Mouse (Mus musculus): Measurements from ENCODE around the gene Arel1. TPM values are rescaled to one million over a fixed set of nuclear protein-coding genes. Genes with fewer than 3 reads are reported as not detected.

Arel1 gene
- polyA plus RNA-seq, 1 experiment from 2014 or later: 10.8 TPM

GRCm38 (mm10) chr12:84912652-84913104 is 58.0 kb downstream of the Arel1 start:
- WGBS: 88% methylated on average over 4 of the region's 4 CpGs
- H3K9me3 ChIP-seq: no peaks in the 10 kb centered on the region
- no peaks in the 10 kb centered on the region for H3K27me3 ChIP-seq (ENCODE audit: insufficient read depth, poor library complexity, severe bottlenecking)
- no peak overlapping the region for H3K4me3 ChIP-seq
- no peak for DNase-seq (ENCODE audit: low spot score)
- H3K4me1 ChIP-seq: peaks cover 6% of the 10 kb centered on the region
- peaks cover 16% of the 10 kb centered on the region for H3K36me3 ChIP-seq
- H3K27ac ChIP-seq: no peak overlapping the region

- Histone ChIP-seq H3K4me1 (peaks cover 15% of the 10 kb centered on the region), H3K4me3 (no peak overlapping the region), H3K27ac (no peak overlapping the region), H3K27me3 (ENCODE audit: insufficient read depth, poor library complexity, severe bottlenecking) (no peaks in the 10 kb centered on the region), H3K9me3 (no peaks in the 10 kb centered on the region), H3K36me3 (peaks cover 9% of the 10 kb centered on the region; the same call in 1 of the 2 replicates)
- DNase-seq (ENCODE audit: low spot score): no peak
- 86% methylated on average over 2 of the region's 2 CpGs for WGBS
Observed at GRCm38 (mm10) chr12:84911640-84912039, 59.1 kb downstream of the Arel1 start.

GRCm38 (mm10) chr12:84910066-84910465 is 60.6 kb downstream of the Arel1 start:
- H3K27me3 ChIP-seq (ENCODE audit: insufficient read depth, poor library complexity, severe bottlenecking): no peaks in the 10 kb centered on the region
- H3K4me3 ChIP-seq: no peak overlapping the region
- no peaks in the 10 kb centered on the region for H3K36me3 ChIP-seq
- H3K27ac ChIP-seq: no peak overlapping the region
- WGBS: 89% methylated on average over 4 of the region's 4 CpGs
- peaks cover 15% of the 10 kb centered on the region for H3K4me1 ChIP-seq
- no peak for DNase-seq (ENCODE audit: low spot score)
- no peaks in the 10 kb centered on the region for H3K9me3 ChIP-seq

GRCm38 (mm10) chr12:84907627-84908480 is 62.8 kb downstream of the Arel1 start:
- H3K9me3 ChIP-seq: no peaks in the 10 kb centered on the region
- peaks cover 15% of the 10 kb centered on the region for H3K4me1 ChIP-seq
- WGBS: 58% methylated on average over 10 of the region's 10 CpGs
- H3K27me3 ChIP-seq (ENCODE audit: insufficient read depth, poor library complexity, severe bottlenecking): no peaks in the 10 kb centered on the region
- H3K27ac ChIP-seq: peak overlapping the region; percentile 56
- no peak overlapping the region for H3K4me3 ChIP-seq
- no peaks in the 10 kb centered on the region for H3K36me3 ChIP-seq
- no peak for DNase-seq (ENCODE audit: low spot score)

GRCm38 (mm10) chr12:84907024-84907626 is 63.6 kb downstream of the Arel1 start:
- Histone ChIP-seq H3K27me3 (ENCODE audit: insufficient read depth, poor library complexity, severe bottlenecking) (no peaks in the 10 kb centered on the region), H3K27ac (peak overlapping the region; percentile 56), H3K36me3 (no peaks in the 10 kb centered on the region), H3K4me3 (no peak overlapping the region), H3K9me3 (no peaks in the 10 kb centered on the region), H3K4me1 (peaks cover 15% of the 10 kb centered on the region)
- WGBS: 78% methylated on average over 12 of the region's 12 CpGs
- no peak for DNase-seq (ENCODE audit: low spot score)

- 79% methylated on average over 7 of the region's 7 CpGs for WGBS
- H3K4me3 ChIP-seq: no peak overlapping the region
Observed at GRCm38 (mm10) chr12:84904399-84904798, 66.3 kb downstream of the Arel1 start.

GRCm38 (mm10) chr12:84900317-84900716 is 70.4 kb downstream of the Arel1 start:
- H3K36me3 ChIP-seq: no peaks in the 10 kb centered on the region
- 77% methylated on average over 7 of the region's 7 CpGs for WGBS
- H3K27me3 ChIP-seq (ENCODE audit: insufficient read depth, poor library complexity, severe bottlenecking): no peaks in the 10 kb centered on the region; the same call in 1 of the 2 replicates
- no peak overlapping the region for H3K27ac ChIP-seq
- no peak overlapping the region for H3K4me3 ChIP-seq
- H3K9me3 ChIP-seq: no peaks in the 10 kb centered on the region
- DNase-seq (ENCODE audit: low spot score): no peak
- peaks cover 20% of the 10 kb centered on the region for H3K4me1 ChIP-seq

More at GRCm38 (mm10) chr12:84904399-84904798, 66.3 kb downstream of the Arel1 start:
- Histone ChIP-seq H3K36me3 (no peaks in the 10 kb centered on the region), H3K27ac (no peak overlapping the region), H3K4me1 (peaks cover 15% of the 10 kb centered on the region), H3K9me3 (no peaks in the 10 kb centered on the region), H3K27me3 (ENCODE audit: insufficient read depth, poor library complexity, severe bottlenecking) (no peaks in the 10 kb centered on the region; the same call in 1 of the 2 replicates)
- no peak for DNase-seq (ENCODE audit: low spot score)

- 63% methylated on average over 5 of the region's 5 CpGs for WGBS
- DNase-seq (ENCODE audit: low spot score): no peak
Observed at GRCm38 (mm10) chr12:84897322-84897721, 73.4 kb downstream of the Arel1 start.

GRCm38 (mm10) chr12:84896235-84896634 is 74.5 kb downstream of the Arel1 start:
- H3K4me3 ChIP-seq: no peak overlapping the region
- WGBS: 52% methylated on average over 6 of the region's 6 CpGs
- peaks cover under 1% of the 10 kb centered on the region; the same call in 1 of the 2 replicates for H3K27me3 ChIP-seq (ENCODE audit: insufficient read depth, poor library complexity, severe bottlenecking)
- peaks cover 20% of the 10 kb centered on the region for H3K4me1 ChIP-seq
- DNase-seq (ENCODE audit: low spot score): no peak
- H3K27ac ChIP-seq: peak overlapping the region; percentile 43; the same call in 1 of the 2 replicates
- no peaks in the 10 kb centered on the region for H3K36me3 ChIP-seq
- H3K9me3 ChIP-seq: no peaks in the 10 kb centered on the region

More at GRCm38 (mm10) chr12:84897322-84897721, 73.4 kb downstream of the Arel1 start:
- Histone ChIP-seq H3K4me1 (peaks cover 20% of the 10 kb centered on the region), H3K4me3 (no peak overlapping the region), H3K27me3 (ENCODE audit: insufficient read depth, poor library complexity, severe bottlenecking) (no peaks in the 10 kb centered on the region; the same call in 1 of the 2 replicates), H3K9me3 (no peaks in the 10 kb centered on the region), H3K36me3 (no peaks in the 10 kb centered on the region), H3K27ac (no peak overlapping the region)

- 67% methylated on average over 9 of the region's 9 CpGs for WGBS
- DNase-seq (ENCODE audit: low spot score): no peak
- Histone ChIP-seq H3K27me3 (ENCODE audit: insufficient read depth, poor library complexity, severe bottlenecking) (peaks cover 5% of the 10 kb centered on the region), H3K9me3 (no peaks in the 10 kb centered on the region), H3K36me3 (no peaks in the 10 kb centered on the region), H3K4me3 (no peak overlapping the region), H3K27ac (no peak overlapping the region), H3K4me1 (peaks cover 20% of the 10 kb centered on the region)
Observed at GRCm38 (mm10) chr12:84893648-84894628, 76.8 kb downstream of the Arel1 start.

GRCm38 (mm10) chr12:84890289-84890688 is 80.4 kb downstream of the Arel1 start:
- no peak overlapping the region for H3K4me3 ChIP-seq
- no peaks in the 10 kb centered on the region for H3K9me3 ChIP-seq
- DNase-seq (ENCODE audit: low spot score): no peak
- H3K27ac ChIP-seq: 0 out of 2 replicates have a peak overlapping the region, but pooled peaks have one; percentile 13
- peaks cover 6% of the 10 kb centered on the region for H3K27me3 ChIP-seq (ENCODE audit: insufficient read depth, poor library complexity, severe bottlenecking)
- no peaks in the 10 kb centered on the region for H3K4me1 ChIP-seq
- H3K36me3 ChIP-seq: no peaks in the 10 kb centered on the region
- 63% methylated on average over 15 of the region's 15 CpGs for WGBS
